Mouse (Mus musculus) thymus, postnatal 10 days (tissue): Measurements from ENCODE around the gene Wdr5.
"Not testable (repeated sequence)": the region's sequence is repeated elsewhere in the genome, so short reads cannot be mapped to it uniquely, and the experiment has no call there.

Experiments used
- DNase-seq, 2 experiments: peaks; one replicate each; pipeline ENCODE4 v3.0.0; 2021; ENCODE audit warnings: low spot score in 2 of 2

The Wdr5 gene

GRCm38 (mm10) chr2:27496391-27497028 is 18.4 kb upstream of the Wdr5 start:
- DNase-seq = no peak

DNA sequence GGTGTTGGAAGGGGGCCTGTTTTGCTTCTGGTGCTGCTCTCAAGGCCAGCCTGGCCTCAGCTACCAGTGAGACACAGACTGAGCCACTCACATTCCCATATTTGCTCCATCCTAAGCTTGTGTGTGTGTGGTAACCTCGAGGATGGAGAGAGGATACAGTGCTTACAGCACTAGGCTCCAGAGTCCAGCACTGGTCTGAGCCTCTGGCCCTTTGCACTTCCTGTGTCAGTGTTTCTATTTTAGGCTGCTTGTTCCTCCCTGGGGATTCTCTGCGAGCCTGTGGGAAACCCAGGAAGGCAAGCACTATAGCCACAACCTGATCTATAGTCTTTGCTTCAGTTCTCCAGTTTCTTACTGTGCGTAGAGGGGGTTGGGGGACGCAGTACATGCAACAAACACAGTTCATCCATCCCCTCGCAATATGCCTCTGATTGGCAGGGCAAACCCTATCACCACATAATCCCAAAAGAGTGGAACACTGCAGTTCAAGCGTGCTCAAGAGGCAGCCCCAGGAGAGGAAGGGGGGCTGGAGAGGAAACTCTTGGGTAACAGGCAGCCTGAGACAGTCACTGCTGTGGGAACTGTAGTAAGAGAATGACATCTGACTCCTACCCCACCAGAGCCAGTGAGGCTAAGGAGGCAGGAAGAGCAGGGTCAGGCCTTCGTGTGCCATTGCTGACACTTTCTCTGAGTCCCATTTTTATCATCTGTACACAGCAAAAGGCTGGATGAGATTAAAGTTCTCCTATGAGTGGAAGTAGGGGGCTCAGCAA is 10.7 kb upstream of the Wdr5 start:
- DNase-seq = no peak

- DNase-seq = no peak
These were observed 9.4 kb upstream of the Wdr5 start for GRCm38 (mm10) chr2:27505539-27505938.

- DNase-seq = not testable (repeated sequence)
These were observed 8.3 kb upstream of the Wdr5 start for GRCm38 (mm10) chr2:27506658-27507057.

GRCm38 (mm10) chr2:27507562-27507961 is 7.4 kb upstream of the Wdr5 start, which contains the start of gene Brd3:
TSS of gene Brd3 (minus strand) at chr2:27507662.
- no peak for DNase-seq

GRCm38 (mm10) chr2:27510706-27511105 is 4.3 kb upstream of the Wdr5 start:
- no peak for DNase-seq

DNA sequence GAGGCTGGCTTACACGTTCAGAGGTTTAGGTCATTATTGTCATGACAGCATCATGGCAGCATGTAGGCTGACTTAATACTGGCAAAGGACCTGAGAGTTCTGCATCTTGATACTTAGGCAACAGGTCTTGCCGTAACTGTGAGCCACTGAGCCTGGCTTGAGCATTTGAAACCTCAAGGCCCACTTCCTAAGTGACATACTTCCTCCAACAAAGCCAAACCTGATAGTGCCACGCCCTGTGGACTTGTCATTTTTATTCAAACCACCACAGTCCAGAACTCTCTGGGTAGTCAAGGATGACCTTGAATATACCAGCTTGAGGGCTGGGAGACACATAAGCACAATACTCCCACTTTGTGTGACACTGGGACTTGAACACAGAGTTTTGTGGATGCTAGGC is 2.0 kb upstream of the Wdr5 start:
- DNase-seq = no peak

DNA sequence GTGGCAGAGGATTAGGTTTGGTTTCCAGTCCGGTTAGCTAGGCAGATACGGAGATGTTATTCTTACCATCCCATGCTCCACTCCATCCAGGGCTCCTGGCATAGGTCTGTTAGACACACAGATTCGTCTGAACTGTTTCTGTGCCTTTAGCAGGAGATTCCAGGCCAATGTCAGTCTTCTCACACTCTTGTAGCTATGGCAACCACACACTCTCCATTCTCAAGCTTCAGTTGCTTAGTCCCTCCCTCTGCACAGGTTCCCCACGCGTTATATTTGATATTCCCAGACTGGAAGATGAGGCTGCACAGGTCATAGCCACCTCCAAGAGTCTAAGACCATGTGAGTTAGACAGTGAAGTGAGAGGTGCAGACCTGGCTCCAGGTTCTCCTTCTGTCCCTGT is 1.1 kb upstream of the Wdr5 start:
- DNase-seq = no peak

- peak; percentile 19 to 23 for DNase-seq
These were observed 597 bp downstream of the Wdr5 start for GRCm38 (mm10) chr2:27515341-27516166.

- no peak for DNase-seq
These were observed 1.3 kb downstream of the Wdr5 start for GRCm38 (mm10) chr2:27516289-27516688.

- DNase-seq = no peak
These were observed 3.3 kb downstream of the Wdr5 start for GRCm38 (mm10) chr2:27518283-27518682.

DNA sequence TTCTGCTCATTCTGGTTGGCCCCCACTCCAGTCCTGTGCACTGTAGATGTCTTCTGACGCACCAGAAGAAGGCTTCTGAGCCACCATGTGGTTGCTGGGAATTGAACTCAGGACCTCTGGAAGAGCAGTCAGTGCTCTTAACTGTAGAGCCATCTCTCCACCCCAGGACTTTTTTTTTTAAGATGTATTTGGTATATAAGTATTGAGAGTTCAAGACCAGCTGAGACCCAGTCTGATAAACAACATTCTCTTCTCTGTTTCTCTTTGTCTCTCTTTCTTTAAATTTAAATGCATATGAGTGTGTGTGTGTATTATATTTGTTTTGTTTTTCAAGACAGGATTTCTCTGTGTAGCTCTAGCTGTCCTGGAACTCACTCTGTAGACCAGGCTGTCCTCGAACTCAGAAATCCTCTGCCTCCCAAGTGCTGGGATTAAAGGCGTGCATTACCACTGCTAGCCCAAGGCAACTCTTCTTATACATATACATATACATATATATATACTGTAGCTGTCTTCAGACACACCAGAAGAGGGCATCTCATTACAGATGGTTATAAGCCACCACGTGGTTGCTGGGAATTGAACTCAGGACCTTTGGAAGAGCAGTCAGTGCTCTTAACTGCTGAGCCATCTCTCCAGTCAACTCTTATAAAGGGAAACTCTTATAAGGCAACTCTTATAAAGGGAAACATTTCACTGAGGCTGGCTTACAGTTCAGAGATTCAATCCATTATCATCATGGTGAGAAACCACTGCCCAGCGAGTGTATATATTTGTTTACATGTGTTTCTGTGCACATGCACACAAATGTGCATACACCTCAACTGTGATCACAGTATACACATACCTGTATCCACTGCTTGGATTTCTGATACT is 23.7 kb downstream of the Wdr5 start:
- not testable (repeated sequence) for DNase-seq

DNA sequence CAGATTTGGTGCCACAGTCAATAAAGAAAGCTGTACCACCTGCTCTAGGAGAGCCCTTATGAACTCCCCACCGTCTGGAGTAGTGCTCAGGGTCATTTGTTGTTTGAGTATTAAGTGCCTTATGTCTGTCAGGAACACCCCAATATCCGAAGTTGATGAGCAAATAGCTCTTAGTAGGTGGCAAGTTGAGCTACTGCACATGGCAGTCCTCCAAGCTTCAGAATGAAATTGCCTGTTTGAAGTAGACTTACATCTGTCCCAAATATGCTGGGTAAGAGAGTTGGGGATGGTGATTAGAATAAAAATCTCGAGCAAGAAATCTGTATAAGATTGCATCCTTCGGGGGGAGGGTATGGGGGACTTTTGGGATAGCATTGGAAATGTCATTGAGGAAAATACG is 24.4 kb downstream of the Wdr5 start:
- DNase-seq = no peak

DNA sequence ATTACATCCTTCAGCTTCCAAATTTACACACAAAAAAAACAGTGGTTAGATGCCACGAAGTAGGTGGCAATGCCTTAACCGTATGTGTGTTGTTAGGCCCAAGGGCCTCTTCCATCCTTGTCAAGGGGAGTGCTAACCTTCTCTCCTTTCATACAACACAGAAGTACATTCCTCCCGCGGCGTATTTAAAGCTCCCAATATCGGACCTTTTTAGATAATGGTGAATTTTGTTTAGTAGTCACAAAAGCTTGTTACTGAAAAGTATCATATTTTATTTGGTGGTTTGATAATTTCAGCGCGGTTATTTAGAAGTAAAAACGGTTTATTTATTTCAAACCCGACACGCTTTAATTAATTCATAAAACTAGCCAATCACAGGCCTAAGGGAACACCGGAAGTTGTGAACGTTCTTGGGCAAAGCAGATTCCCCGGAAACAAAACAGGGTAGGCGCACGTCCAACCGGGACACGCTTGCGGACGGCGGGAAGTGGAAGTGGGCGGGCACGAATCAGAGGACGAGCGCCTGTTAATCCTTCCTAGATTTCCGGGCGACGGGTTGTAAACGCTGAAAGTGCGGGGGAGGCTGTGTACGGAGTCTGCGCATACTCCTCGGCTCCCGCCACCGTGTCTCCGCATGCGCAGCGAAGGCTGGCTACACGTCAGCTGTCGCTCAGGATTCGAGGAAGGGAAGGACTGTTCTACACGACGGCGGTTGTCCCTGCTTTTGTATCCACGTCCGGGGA is 25.0 kb downstream of the Wdr5 start:
- peak; percentile 85 to 91 for DNase-seq

DNA sequence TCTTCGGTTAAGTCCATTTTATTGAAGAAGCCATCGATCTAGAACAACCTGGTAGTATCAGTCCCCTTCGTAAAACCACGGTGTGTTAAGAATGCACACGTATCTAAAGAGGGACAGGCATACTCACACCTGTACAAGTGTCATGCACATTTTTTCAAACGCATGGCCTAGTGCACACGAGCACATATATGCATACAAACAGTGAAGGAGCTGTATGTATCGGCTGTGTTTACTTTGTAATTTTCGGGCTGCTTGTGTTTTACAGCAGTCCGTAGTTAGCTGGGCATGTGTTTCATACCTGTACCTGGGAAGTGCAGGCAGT is 25.5 kb downstream of the Wdr5 start:
- DNase-seq = peak in 1 of 2 experiments; percentile 4

- DNase-seq = no peak
These were observed 26.3 kb downstream of the Wdr5 start for GRCm38 (mm10) chr2:27541225-27541624.

DNA sequence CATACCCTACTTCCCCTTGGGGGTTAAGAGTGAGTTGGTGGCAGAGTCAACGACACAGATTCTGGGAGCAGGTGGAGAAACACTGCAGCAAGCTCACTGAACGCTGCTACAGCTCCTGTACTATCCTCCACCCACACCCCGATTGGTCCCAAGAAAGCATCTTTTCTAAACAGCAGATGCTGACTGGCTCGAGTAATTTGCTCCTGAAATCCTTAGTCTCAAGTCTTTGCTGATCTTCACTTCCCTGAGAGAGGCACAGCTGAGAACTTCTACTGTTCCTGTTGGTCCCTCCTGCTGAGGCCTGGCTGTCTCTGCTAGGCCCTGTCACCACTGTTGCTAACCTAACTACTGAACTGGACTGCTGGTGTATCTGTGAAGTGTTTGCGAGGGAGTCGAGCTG is 29.7 kb downstream of the Wdr5 start:
- DNase-seq = no peak

DNA sequence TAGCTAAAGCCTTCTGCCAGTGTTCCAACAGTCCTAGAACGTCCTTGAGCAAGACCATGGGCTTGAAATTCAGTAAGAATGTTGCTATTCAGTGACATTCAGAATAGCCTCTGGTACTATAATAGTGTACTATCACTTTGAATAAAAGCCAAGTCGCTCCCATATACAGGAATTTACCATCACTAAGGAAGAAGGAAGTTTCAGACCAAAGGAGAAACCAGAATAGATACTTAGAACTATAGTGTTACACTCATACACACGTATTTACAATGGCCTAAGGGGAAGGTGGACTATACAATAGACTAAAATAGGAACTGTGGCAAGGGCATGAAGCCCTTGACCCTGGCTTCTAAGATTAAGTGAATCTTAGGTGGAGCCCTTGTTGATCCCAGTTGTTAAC is 30.6 kb downstream of the Wdr5 start:
- DNase-seq = not testable (repeated sequence)

DNA sequence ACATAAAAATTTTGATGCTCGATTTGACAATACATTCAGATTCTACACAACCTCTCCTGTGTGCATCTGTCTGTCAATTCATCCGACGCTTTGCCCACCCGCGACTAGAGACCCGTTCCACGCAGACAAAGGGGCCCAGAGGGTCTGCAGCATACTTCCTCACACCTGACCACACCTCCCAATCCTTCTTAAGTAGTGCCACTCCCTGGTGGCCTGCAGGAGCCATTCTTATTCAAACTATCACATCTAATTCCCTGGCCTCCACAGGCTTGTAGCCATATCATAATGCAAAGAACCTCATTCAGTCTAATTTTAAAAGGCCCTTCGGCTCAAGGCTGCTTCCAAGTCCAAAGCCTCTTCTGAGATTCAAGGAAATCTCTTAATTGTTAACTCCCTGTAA is 31.1 kb downstream of the Wdr5 start:
- DNase-seq = not testable (repeated sequence)

DNA sequence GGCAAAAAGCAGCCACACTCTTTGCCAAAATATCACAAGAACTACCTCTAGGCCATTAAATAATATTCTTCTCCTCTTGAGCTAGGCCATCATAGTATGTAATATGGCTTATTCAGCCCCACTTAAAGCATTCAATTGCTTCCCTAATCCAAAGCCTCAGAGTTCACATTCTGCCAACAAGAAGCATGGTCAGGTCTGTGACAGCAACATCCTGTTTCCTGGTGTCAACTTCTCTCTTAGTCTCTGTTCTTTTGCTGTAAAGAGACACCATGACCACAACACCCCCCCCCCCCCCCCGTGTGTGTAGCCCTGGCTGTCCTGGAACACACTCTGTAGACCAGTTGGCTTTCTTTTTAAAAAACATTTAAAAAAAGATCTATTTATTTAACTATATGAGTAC is 32.4 kb downstream of the Wdr5 start:
- DNase-seq = no peak

DNA sequence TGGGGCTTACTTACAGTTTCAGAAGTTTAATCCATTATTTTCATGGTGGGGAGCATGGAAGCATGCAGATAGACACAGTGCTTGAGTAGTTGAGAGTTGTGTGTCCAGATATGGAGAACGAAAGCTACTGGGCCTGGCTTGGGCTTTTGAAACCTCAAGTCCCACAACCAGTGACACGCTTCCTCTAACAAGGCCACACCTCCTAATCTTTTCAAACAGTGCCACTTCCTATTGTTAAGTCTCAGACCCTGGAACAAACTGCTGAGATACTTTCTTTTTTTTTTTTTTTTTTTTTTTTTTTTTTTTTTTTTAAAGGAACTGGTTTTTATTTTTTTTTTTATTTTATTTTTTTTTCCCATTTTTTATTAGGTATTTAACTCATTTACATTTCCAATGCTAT is 33.0 kb downstream of the Wdr5 start:
- DNase-seq = no peak
